Comparison of ENCODE assay signal across 23 mouse cellular contexts in genomic region chr1:35944376-35944775, GRCm38 (mm10).
A peak's percentile ranks its signal among the peaks of the same experiment; 100 is the strongest.
DNase-seq lines count a peak whose midpoint lies in the region; ATAC-seq and TF ChIP-seq lines count a peak whose summit lies in the region.
"Had no signal": no experiment of that assay in that cellular context is flagged by ENCODE, and none has a peak within 500 bp of the region (broad histone marks: within the 10 kb centered on the region; RNA-seq: fewer than 3 reads in every experiment).

No protein-coding gene starts in this region.

- H3K36me3 ChIP-seq in hindbrain, embryonic 11.5 days (ENCODE audit: control insufficient read depth, insufficient read depth, low read length) = no peaks in the 10 kb centered on the region
- H3K36me3 ChIP-seq in hindbrain, embryonic 13.5 days = no peaks in the 10 kb centered on the region
- H3K36me3 ChIP-seq in ES-Bruce4 (ENCODE audit: control insufficient read depth, insufficient read depth, low read length, poor library complexity, severe bottlenecking) = no peaks in the 10 kb centered on the region
- H3K36me3 ChIP-seq in ES-E14 (ENCODE audit: control insufficient read depth, insufficient read depth, low read length, poor library complexity, severe bottlenecking) = no peaks in the 10 kb centered on the region
- no peaks in the 10 kb centered on the region for H3K36me3 ChIP-seq in forebrain, embryonic 13.5 days (ENCODE audit: poor library complexity, severe bottlenecking)
- H3K36me3 ChIP-seq: heart, embryonic 15.5 days; intestine, embryonic 15.5 days; stomach, embryonic 15.5 days had no signal

- H3K4me2 ChIP-seq in hindbrain, embryonic 11.5 days (replicated peaks; ENCODE audit: low read depth, low read length) = no peak overlapping the region
- H3K4me2 ChIP-seq in hindbrain, embryonic 13.5 days = no peak overlapping the region
- no peak overlapping the region for H3K4me2 ChIP-seq in forebrain, embryonic 13.5 days
- H3K4me2 ChIP-seq: heart, embryonic 15.5 days; intestine, embryonic 15.5 days; stomach, embryonic 15.5 days had no signal

- H3K27ac ChIP-seq in hindbrain, embryonic 11.5 days (ENCODE audit: low read depth, low read length) = no peak overlapping the region
- no peak overlapping the region for H3K27ac ChIP-seq in hindbrain, embryonic 13.5 days
- H3K27ac ChIP-seq in ES-Bruce4 (ENCODE audit: insufficient read depth, low read length) = peak overlapping the region; percentile 70
- no peak overlapping the region for H3K27ac ChIP-seq in ES-E14 (ENCODE audit: insufficient read depth, low read depth, low read length, poor library complexity, severe bottlenecking)
- no peak overlapping the region for H3K27ac ChIP-seq in forebrain, embryonic 13.5 days
- H3K27ac ChIP-seq: heart, adult 2 months; intestine, embryonic 15.5 days; stomach, embryonic 15.5 days had no signal

- TF ChIP-seq EP300 in ES-Bruce4 (IDR thresholded peaks at IDR 0.05; ENCODE audit: insufficient read depth, low read depth, low read length) = peak; percentile 89

- no peak overlapping the region for H3K9ac ChIP-seq in hindbrain, embryonic 11.5 days (ENCODE audit: low read depth, low read length)
- no peak overlapping the region for H3K9ac ChIP-seq in hindbrain, embryonic 13.5 days
- no peak overlapping the region for H3K9ac ChIP-seq in ES-Bruce4 (ENCODE audit: low read depth, poor library complexity, severe bottlenecking)
- H3K9ac ChIP-seq in ES-E14 (ENCODE audit: insufficient read depth, low read depth, low read length, poor library complexity, severe bottlenecking) = no peak overlapping the region
- no peak overlapping the region for H3K9ac ChIP-seq in forebrain, embryonic 13.5 days
- H3K9ac ChIP-seq: heart, embryonic 15.5 days; intestine, embryonic 15.5 days; stomach, embryonic 15.5 days had no signal

- WGBS in hindbrain, embryonic 11.5 days = 29% methylated on average over 5 of the region's 5 CpGs
- 15% methylated on average over 5 of the region's 5 CpGs for WGBS in hindbrain, embryonic 13.5 days
- 13% methylated on average over 5 of the region's 5 CpGs for WGBS in forebrain, embryonic 13.5 days

- no peaks in the 10 kb centered on the region for H3K27me3 ChIP-seq in hindbrain, embryonic 11.5 days (ENCODE audit: control insufficient read depth, insufficient read depth, low read length)
- H3K27me3 ChIP-seq in hindbrain, embryonic 13.5 days = no peaks in the 10 kb centered on the region
- H3K27me3 ChIP-seq in ES-Bruce4 (ENCODE audit: control insufficient read depth, insufficient read depth, low read length, poor library complexity, severe bottlenecking) = no peaks in the 10 kb centered on the region
- H3K27me3 ChIP-seq in forebrain, embryonic 13.5 days = no peaks in the 10 kb centered on the region
- H3K27me3 ChIP-seq: heart, embryonic 15.5 days; intestine, embryonic 15.5 days; stomach, embryonic 15.5 days had no signal

- in situ Hi-C loops in ES-E14 (cut with MboI; ENCODE audit: low sequenced_read_pairs in 2 of 2, unreplicated experiment in 2 of 2) = no loop called here

- ATAC-seq in hindbrain, embryonic 11.5 days (ENCODE audit: low FRiP score) = peak; percentile 65
- ATAC-seq in hindbrain, embryonic 13.5 days (ENCODE audit: low FRiP score) = no peak
- ATAC-seq in forebrain, embryonic 13.5 days = peak; percentile 46; the same call in 1 of the 2 replicates
- no peak for ATAC-seq in erythroid progenitor cell, adult 5-6 weeks (replicated peaks; ENCODE audit: low FRiP score, poor library complexity, severe bottlenecking)

- TF ChIP-seq CTCF in ES-Bruce4 (IDR thresholded peaks at IDR 0.05; ENCODE audit: low read depth, low read length) = no peak

- peaks cover 9% of the 10 kb centered on the region; the same call in 1 of the 2 replicates for H3K4me1 ChIP-seq in hindbrain, embryonic 11.5 days (replicated peaks; ENCODE audit: control insufficient read depth, insufficient read depth, low read length)
- peaks cover 38% of the 10 kb centered on the region for H3K4me1 ChIP-seq in hindbrain, embryonic 13.5 days (replicated peaks)
- H3K4me1 ChIP-seq in ES-Bruce4 (ENCODE audit: control insufficient read depth, insufficient read depth, low read length) (peaks cover 12% of the 10 kb centered on the region), ES-E14 (ENCODE audit: control insufficient read depth in 2 of 2, insufficient read depth in 2 of 2, low read length in 2 of 2, poor library complexity in 1 of 2) (peaks cover 4 to 19% of the 10 kb centered on the region in 2 experiments; a peak in 2 of 4 replicates)
- peaks cover 31% of the 10 kb centered on the region for H3K4me1 ChIP-seq in forebrain, embryonic 13.5 days
- H3K4me1 ChIP-seq: intestine, embryonic 15.5 days had no signal

- no peaks in the 10 kb centered on the region for H3K9me3 ChIP-seq in hindbrain, embryonic 11.5 days (ENCODE audit: control insufficient read depth, low read length)
- H3K9me3 ChIP-seq in hindbrain, embryonic 13.5 days = no peaks in the 10 kb centered on the region
- H3K9me3 ChIP-seq in ES-Bruce4 (replicated peaks; ENCODE audit: control insufficient read depth, insufficient read depth, low read length, poor library complexity, severe bottlenecking) (no peaks in the 10 kb centered on the region), ES-E14 (ENCODE audit: control insufficient read depth, insufficient read depth, low read depth, low read length) (no peaks in the 10 kb centered on the region; the same call in 1 of the 2 replicates)
- H3K9me3 ChIP-seq in forebrain, embryonic 13.5 days (replicated peaks) = peaks cover 4% of the 10 kb centered on the region; the same call in 1 of the 2 replicates
- H3K9me3 ChIP-seq: heart, embryonic 15.5 days; intestine, embryonic 15.5 days; stomach, embryonic 15.5 days had no signal

- no peak overlapping the region for H3K4me3 ChIP-seq in hindbrain, embryonic 11.5 days (ENCODE audit: low read depth, low read length)
- H3K4me3 ChIP-seq in hindbrain, embryonic 13.5 days = no peak overlapping the region
- H3K4me3 ChIP-seq in ES-Bruce4 (ENCODE audit: low read depth, low read length) (no peak overlapping the region), ES-E14 (ENCODE audit: insufficient read depth in 1 of 2, low read depth in 1 of 2, low read length in 2 of 2, poor library complexity in 1 of 2, severe bottlenecking in 1 of 2) (no peak overlapping the region)
- H3K4me3 ChIP-seq in forebrain, embryonic 13.5 days = no peak overlapping the region
- H3K4me3 ChIP-seq: heart, adult 2 months; heart, embryonic 15.5 days; intestine, embryonic 15.5 days; stomach, embryonic 15.5 days had no signal

- peak; percentile 41 for DNase-seq in hindbrain, embryonic 11.5 days (ENCODE audit: low spot score)
- DNase-seq in ES-E14 (ENCODE audit: low read depth, low spot score) = peak; percentile 54
- no peak for DNase-seq in B cell, adult 2 months
- no peak for DNase-seq in urinary bladder, postnatal 25 days (ENCODE audit: low spot score)
- DNase-seq: adrenal gland, adult 2 months; cerebellum, adult 9-11 months; gastrocnemius, postnatal 10 days; heart, adult 2 months; kidney, adult 9 months; kidney, postnatal 25 days; left cerebral cortex, postnatal 4 days; liver; lung, postnatal 10 days; right cerebral cortex, postnatal 14 days; thymus, adult 18-20 months; thymus, postnatal 4 days had no signal

- TF ChIP-seq POLR2A in ES-Bruce4 (IDR thresholded peaks at IDR 0.05; ENCODE audit: insufficient read depth, low read length) = no peak

TF ChIP-seq in ES-E14, 5 proteins besides CTCF, POLR2A, EP300 and RAD21:
- TF ChIP-seq ZC3H11A (IDR thresholded peaks at IDR 0.05; ENCODE audit: borderline replicate concordance, low read depth, low read length) = no peak
- no peak for TF ChIP-seq CHD2 (IDR thresholded peaks at IDR 0.05; ENCODE audit: low read depth, low read length)
- no peak for TF ChIP-seq ZNF384 (IDR thresholded peaks at IDR 0.05; ENCODE audit: low read depth, low read length)
- TF ChIP-seq MAFK (IDR thresholded peaks at IDR 0.05; ENCODE audit: insufficient read depth, low read depth, low read length) = no peak
- no peak for TF ChIP-seq HCFC1 (IDR thresholded peaks at IDR 0.05; ENCODE audit: borderline replicate concordance, insufficient read depth, low read length)
TF ChIP-seq in ES-E14: peak in this region for 0.

Comparison
In these comparisons a context has a peak if more than half of its experiments do, and no peak if none do; other contexts are left out.
1. ATAC-seq: peak in hindbrain, embryonic 11.5 days (single experiment) and forebrain, embryonic 13.5 days (single experiment); none in hindbrain, embryonic 13.5 days (single experiment) and erythroid progenitor cell, adult 5-6 weeks (single experiment).
2. DNase-seq: peak in hindbrain, embryonic 11.5 days (single experiment) and ES-E14 (single experiment); none in B cell, adult 2 months (0 of 2) and urinary bladder, postnatal 25 days (single experiment).